Mouse (Mus musculus) cerebellum, adult 11 months (tissue): Measurements from ENCODE around the gene Tcf7l1.

Source experiments
- DNase-seq: peaks from one replicate; pipeline ENCODE4 v3.0.0; 2022

Tcf7l1 gene

DNA sequence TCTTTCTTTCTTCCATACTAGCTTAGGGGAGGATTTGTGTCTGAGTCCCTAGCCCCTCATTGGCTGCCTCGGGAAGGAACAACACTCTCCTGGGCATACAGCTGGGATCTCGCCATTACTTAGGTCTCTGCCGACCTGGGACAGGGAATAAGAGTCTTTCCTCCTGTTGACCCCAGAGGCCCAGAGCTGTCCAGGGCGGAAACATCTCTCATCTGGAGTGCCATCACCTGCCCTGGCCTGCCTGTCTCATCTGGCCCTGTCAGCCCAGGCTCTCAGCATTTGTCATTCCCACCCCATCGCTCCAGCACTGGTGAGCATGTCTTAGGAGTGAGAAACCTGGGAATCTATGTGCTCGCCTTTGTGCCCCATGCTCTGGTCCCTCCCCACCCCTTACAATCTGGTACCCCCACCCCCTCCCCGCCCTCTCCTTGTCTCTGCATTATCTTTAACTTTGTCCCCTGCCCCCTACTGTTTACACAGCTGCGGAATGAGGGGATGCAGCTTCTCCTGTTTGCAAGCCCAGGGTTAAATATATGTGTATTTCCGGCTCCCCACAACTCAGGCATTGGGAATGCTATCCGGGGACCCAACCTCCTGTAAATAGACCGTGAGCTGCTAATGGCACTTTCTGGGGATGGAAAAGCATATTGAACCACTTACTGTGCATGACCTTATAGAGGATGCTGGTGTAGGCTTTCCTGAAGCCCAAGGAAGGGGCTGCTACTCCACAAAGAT lies 92.3 kb downstream of the Tcf7l1 start:
- DNase-seq, result no peak

DNA sequence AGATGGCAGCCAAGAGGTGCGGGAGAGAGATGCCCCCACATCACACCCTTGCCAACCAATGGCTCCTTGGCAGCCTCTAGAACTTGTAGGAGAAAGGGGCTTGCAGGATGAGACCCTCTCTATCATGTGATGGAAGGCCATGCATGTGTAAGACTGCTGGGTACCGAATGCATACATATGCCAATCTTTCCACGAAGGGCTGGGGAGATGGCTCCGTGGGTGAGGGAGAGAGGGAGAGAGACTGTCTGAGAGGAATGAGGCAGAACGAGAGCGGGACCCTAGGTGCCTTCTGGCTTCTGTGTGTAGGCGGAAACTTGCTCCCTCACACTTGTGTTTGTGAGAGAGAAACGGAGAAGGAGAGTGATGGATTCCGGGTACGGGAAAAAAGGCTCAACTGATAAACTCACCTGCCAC lies 94.3 kb downstream of the Tcf7l1 start:
- DNase-seq, result no peak

DNA sequence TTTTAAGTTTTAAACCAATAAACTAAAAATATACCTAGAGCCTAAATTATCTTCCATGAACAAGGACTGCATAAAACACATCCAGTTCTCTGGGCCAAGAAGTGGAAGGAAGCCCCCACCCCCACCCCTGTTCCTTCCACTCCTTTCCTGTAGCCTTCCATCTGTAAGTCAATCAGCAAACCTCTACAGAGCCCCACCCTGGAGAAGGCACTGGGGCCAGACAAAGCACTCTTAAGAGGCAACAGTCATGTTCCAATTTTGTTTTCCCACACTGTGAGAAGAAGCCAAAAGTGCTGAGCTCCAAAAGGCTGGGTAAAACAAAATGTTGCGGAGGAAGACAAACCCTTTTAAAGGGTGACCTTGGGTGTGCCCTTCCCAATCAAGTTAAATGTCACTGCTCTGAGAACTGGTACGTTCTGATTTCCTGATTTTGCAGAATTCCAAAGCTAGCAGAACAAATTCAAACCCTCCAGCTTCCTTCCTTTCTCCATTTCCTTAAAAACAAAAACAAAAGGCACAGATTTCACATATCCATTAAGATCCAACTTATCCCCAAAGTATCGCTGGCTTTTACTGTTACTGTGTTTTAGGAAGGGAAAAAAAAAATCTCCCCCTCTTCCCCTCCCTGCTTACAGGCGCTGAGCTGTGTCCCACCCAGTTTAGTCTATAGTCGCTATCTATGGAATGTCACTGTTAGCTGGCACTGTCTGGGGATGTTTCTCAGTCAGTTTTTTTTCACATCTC lies 94.8 kb downstream of the Tcf7l1 start:
- no peak for DNase-seq

DNA sequence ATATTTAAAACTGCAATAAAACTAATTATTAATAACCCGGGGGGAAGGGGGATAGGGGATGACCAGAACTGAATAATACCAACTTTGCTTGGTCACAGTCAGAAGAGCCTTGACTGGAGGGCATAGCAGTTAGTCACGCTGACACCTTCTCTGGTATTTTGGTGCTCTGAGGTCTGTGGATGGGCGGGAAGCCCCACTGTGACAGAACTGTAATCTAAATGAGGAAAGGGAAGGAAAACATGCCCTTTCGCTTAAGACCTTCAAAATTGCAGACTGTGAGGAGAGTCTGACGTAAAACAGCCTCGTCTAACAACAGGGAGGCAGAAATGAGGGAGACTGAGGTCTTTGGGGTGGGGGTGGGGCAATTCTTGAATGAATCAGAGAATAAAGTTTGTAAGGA lies 96.6 kb downstream of the Tcf7l1 start:
- no peak for DNase-seq

- no peak for DNase-seq
Measured at GRCm38 (mm10) chr6:72691549-72691948, 97.5 kb downstream of the Tcf7l1 start.

GRCm38 (mm10) chr6:72690595-72690994 lies 98.5 kb downstream of the Tcf7l1 start:
- no peak for DNase-seq

- no peak for DNase-seq
Measured at GRCm38 (mm10) chr6:72690001-72690400, 99.1 kb downstream of the Tcf7l1 start.

DNA sequence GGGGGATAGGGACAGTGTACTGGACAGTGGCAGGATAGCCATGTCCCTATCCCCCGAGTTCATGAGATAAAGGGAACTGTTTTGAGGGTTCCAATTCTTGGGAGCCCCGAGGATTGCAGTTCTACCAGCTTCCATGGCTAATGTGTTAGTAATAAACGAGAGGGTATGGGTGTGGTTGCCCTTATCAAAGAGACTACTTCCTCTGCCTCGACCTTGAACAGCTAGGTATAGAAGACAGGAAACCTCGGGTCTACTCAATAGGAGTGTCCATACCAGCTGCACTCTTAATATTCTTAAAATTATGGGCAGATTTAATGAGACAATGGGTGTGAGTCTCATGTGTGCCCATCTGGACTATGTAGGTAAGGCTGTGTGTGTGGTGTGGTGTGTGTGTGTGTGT lies 100.0 kb downstream of the Tcf7l1 start:
- DNase-seq, result no peak

DNA sequence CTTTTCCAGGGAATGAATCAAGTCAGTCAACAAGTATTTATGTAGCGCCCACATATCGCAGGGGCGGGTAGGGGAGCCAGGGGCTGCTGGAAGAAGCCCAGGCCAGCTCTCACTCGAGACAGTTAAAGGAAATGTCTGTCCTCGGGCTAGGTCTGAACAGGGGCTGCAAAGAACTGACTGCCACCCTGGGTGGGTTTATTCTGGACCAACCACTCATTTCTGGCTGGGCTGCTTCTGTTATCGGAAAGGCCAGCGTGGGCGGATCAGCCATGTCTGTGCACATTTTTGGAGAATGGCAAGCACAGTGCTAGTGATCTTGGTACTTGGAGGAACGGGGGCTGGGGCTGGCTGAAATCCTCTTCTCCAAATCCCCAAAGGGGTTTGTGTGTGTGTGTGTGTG lies 103.9 kb downstream of the Tcf7l1 start:
- no peak for DNase-seq

- no peak for DNase-seq
Measured at GRCm38 (mm10) chr6:72684260-72684805, 104.7 kb downstream of the Tcf7l1 start.

- DNase-seq, result no peak
Measured at GRCm38 (mm10) chr6:72682238-72682637, 106.8 kb downstream of the Tcf7l1 start.

DNA sequence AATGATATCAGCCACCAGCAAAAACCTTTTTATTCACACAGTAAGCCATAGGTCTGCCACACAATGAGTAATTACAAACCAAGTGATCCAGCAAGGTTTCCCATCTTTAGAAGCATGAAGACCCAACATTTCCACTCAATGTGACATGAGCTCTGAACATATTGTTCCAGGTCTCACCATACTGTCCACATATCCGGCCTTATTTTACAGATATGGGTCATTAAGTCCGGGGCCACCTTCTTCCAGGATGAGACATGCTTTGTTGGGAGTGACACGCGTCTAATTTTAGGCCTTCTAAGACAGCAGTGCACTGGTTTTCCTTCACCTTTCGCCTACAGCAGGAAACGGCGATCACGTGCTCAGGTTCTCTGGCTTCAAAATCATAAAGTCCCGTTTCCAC lies 108.1 kb downstream of the Tcf7l1 start:
- no peak for DNase-seq

GRCm38 (mm10) chr6:72678631-72679030 lies 110.4 kb downstream of the Tcf7l1 start:
- no peak for DNase-seq

DNA sequence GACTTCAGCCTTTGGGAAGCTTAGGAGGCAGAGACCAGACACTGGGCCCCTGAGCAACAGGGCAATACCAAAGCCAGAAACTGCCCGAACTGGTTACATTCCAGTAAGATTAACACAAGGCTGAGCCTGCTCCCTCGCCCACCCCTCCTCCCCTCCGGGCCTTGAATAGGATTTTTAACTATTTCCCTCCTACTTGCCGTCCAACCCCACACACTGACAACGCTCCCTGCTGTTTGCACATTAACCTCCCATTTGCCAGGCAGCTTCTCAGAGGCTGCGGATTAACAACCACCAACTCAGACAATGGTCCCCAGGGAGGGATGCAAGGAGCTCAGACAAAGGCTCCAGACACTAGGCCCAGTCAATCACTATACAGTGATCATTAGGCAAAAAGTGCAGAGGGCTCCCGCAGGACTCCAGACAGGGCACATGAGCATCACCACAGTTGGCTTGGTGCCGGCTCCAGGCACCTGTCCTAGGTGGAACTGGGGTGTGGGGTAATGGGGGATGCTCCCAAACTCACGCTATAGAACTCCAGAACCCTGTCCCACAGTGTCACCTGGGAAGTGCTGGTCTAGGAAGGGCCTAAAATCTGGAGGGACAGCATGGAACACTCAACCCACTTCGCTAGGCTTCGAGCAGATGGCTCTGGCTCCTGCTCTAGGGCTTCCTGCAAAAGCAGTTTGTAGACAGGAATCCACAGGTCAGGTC lies 111.4 kb downstream of the Tcf7l1 start:
- DNase-seq, result no peak

GRCm38 (mm10) chr6:72677079-72677478 lies 112.0 kb downstream of the Tcf7l1 start:
- no peak for DNase-seq

DNA sequence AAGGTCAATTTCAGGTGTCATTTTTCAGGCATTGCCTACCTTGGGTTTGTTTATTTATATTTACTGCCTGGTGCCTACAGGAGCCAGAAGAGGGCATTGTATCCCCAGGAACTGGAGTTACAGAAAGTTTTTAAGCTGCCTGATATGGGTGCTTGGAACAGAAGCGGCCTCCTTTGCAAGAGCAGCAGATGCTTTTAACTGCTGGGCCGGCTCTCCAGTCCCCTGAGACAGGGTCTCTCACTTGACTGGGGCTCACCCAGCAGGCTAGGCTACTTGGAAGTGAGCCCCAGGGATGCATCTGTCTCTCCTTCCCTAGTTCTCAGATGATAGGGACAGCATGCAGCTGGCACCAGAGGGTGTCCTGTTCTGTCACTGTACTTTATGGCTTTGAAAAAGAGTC lies 112.7 kb downstream of the Tcf7l1 start:
- no peak for DNase-seq

DNA sequence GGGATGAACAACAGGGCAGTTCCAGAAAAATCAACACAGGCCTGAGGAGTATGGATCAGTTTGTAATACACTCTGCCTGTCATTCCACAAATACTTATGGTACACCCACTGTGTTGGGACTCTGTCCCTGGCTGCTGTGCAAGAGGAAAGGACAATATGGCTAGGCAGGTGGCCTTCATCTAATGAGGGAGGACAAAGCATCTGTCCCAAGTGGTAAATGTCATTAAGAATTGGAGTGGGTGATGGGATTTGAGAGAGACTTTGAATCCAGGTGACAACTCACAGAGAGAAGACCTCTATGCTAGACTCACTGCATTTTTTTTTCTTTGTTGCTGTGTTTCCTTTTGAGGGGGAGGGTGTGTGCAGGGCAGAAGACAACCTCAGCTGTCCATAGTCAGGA lies 115.3 kb downstream of the Tcf7l1 start:
- DNase-seq, result no peak

GRCm38 (mm10) chr6:72671129-72671528 lies 117.9 kb downstream of the Tcf7l1 start:
- DNase-seq, result no peak

GRCm38 (mm10) chr6:72667021-72667420 lies 122.0 kb downstream of the Tcf7l1 start:
- DNase-seq, result no peak

DNA sequence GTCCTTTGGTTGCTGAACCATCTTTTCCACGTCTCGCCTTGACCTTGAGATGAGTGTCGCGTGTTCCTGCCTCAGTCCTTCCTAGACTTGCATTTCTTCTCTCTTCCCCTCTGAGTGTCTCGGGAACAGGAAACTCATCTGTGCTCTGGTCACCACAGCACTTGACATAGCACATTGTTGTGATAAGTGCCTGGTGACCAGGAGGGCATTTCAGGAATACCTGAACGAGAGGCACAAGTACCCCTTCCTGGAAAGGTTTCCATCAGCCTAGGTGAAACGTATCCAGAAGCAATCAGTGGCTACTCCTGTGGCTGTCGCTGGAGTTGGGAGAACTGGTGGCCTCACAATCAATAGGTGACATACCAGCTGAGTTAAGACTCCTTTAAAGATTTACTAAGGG lies 124.8 kb downstream of the Tcf7l1 start:
- no peak for DNase-seq

DNA sequence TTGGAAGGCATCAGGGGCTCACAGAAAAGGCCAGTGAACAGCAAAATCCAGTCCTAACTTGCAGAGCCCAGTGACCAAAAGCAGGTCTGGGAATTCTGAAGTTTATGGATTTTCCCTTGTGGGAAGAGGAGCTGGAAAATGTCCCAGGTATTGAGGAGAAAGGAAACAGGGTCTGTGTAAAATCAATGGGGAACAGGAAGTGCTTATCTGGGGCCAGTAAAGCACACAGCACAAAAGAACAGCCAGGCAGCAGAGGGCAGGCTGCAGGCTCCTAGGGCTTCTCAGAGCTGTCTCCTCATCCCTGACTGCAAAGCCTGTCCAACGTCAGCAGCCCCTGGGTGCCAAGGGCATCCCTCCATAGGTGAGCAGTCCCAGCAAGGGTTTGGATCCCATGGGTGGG lies 126.1 kb downstream of the Tcf7l1 start:
- DNase-seq, result no peak

GRCm38 (mm10) chr6:72660391-72660720 lies 128.7 kb downstream of the Tcf7l1 start:
- DNase-seq, result no peak

DNA sequence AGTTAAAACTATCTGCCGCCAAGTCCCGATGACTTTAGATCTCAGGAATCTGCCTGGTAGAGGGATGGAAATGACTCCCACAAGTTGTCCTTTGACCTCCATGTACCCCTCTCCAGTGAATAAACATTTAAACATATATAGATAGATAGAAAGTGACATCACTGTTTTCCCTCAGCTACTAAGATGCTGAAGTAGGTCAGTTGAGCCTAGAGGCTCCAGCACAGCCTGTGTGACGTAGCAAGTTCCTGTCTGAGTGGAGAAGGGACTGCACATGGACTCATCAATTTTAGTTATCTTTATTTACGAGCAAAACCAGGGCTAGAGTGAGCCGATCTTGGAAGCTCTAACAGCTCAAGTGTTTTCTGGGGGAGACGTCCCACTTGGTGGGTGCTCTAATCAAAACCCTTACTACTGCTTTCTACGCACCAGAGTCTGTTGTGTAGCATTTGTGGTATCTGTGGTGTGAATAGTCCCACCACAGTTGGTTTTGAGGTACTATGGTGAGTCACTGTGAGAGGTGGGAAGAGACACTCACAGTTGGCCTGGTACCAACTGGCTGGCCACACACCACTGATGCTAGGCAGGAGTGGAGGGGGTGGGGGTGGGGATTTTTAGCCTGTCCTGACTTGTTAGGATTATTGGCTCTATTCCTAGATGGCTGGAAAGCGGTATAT lies 129.2 kb downstream of the Tcf7l1 start:
- no peak for DNase-seq
